Mouse (Mus musculus) regulatory T cell (primary cell): ENCODE measurements around the gene Zfp143.
"Not testable (repeated sequence)": the region's sequence is repeated elsewhere in the genome, so short reads cannot be mapped to it uniquely, and the experiment has no call there.

ENCODE experiments used
- in situ Hi-C: fragments of 300-600 bp; cut with MboI, MseI; formaldehyde crosslinking; loops from one replicate; pipeline ENCODE4 v1.15.1; 2025; ENCODE audit warnings: high pct_unique_total_duplicates

The Zfp143 gene

GRCm38 (mm10) chr7:110132272-110132671, 71.3 kb downstream of the Zfp143 start:
- in situ Hi-C loops, result not testable (repeated sequence)

DNA sequence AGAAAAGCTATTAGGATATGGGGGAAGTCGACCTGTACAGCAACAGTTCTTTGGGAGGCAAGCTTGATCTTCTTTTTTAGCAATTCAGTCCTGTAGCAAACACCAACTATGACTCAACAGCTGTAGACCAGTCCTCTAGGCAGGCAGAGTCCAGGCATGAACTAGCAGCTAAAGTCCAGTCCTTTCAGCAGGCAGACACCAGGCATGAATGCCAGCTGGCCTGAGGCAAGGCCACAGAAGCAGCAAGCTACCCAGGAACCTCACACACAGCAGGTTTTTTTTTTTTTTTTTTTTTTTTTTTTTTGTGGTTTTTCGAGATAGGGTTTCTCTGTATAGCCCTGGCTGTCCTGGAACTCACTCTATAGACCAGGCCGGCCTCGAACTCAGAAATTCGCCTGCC, 73.0 kb downstream of the Zfp143 start:
- in situ Hi-C loops, result no loop called here

- in situ Hi-C loops, result no loop called here
These were observed 77.5 kb downstream of the Zfp143 start for GRCm38 (mm10) chr7:110138538-110138937.

DNA sequence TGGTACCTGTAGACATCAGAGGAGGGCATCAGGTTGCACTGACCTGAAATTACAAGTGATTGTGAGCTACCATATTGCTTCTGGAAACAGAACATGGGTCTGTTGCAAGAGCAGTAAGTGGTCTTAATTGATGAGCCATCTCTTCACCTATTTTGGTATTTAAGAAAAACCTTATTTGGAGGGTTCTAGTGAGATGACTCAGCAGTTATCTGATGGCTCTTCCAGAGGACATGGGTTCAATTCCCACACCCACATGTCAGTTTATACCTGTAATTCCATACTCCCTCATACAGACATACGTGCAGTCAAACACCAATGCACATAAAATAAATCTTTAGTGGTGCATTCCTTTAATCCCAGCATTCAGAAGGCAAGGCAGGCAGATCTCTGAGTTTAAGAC, 82.8 kb downstream of the Zfp143 start:
- in situ Hi-C loops, result no loop called here
